Mouse (Mus musculus): Measurements from ENCODE around the gene Gm42688. TPM values are rescaled to one million over a fixed set of nuclear protein-coding genes. Genes with fewer than 3 reads are reported as not detected.
A peak's percentile ranks its signal among the peaks of the same experiment; 100 is the strongest.

Gm42688 gene
- polyA plus RNA-seq, 1 experiment, result 4.4 TPM

DNA sequence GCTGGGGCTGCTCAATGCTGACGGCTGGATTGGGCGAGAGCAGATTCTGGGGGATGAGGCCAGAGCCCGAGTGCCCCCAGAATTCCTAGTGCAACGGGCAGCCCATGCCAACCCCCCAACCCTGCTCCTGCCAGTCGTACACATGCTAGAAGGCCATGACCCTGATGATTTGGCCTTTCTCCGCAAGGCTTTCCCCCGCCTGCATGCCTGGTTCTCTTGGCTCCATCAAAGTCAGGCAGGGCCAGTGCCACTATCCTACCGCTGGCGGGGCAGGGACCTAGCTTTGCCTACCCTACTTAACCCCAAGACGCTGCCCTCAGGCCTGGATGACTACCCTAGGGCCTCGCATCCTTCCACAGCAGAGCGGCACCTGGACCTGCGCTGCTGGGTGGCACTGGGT is 16.2 kb downstream of the Gm42688 start:
- no peak for DNase-seq
- no peak overlapping the region for H3K27ac ChIP-seq (ENCODE audit: insufficient read depth, low read depth, low read length)
- no peak overlapping the region for H3K4me3 ChIP-seq (ENCODE audit: insufficient read depth, low read depth, low read length)
- 90% methylated on average over 13 of the region's 13 CpGs for WGBS
- no peaks in the 10 kb centered on the region for H3K36me3 ChIP-seq (ENCODE audit: control insufficient read depth, insufficient read depth, low read length)
- no peaks in the 10 kb centered on the region for H3K27me3 ChIP-seq (replicated peaks; ENCODE audit: control insufficient read depth, insufficient read depth, low read length)
- H3K4me1 ChIP-seq (ENCODE audit: control insufficient read depth, insufficient read depth, low read length), result peaks cover 13% of the 10 kb centered on the region; the same call in 1 of the 2 replicates
- TF ChIP-seq CTCF (conservative IDR thresholded peaks at IDR 0.05; ENCODE audit: insufficient read depth, insufficient read length, low read depth, low read length) (no peak), POLR2A (IDR thresholded peaks at IDR 0.05; ENCODE audit: low read depth, low read length) (no peak)

GRCm38 (mm10) chr6:83118369-83118768 is 17.0 kb downstream of the Gm42688 start:
- peaks cover 13% of the 10 kb centered on the region; the same call in 1 of the 2 replicates for H3K4me1 ChIP-seq (ENCODE audit: control insufficient read depth, insufficient read depth, low read length)
- H3K27ac ChIP-seq (ENCODE audit: insufficient read depth, low read depth, low read length), result no peak overlapping the region
- H3K4me3 ChIP-seq (ENCODE audit: insufficient read depth, low read depth, low read length), result no peak overlapping the region
- H3K36me3 ChIP-seq (ENCODE audit: control insufficient read depth, insufficient read depth, low read length), result no peaks in the 10 kb centered on the region
- 79% methylated on average over 11 of the region's 11 CpGs for WGBS
- TF ChIP-seq POLR2A (IDR thresholded peaks at IDR 0.05; ENCODE audit: low read depth, low read length) (no peak), CTCF (conservative IDR thresholded peaks at IDR 0.05; ENCODE audit: insufficient read depth, insufficient read length, low read depth, low read length) (no peak)
- DNase-seq, result no peak
- no peaks in the 10 kb centered on the region for H3K27me3 ChIP-seq (replicated peaks; ENCODE audit: control insufficient read depth, insufficient read depth, low read length)

- Histone ChIP-seq H3K27ac (ENCODE audit: insufficient read depth, low read depth, low read length) (no peak overlapping the region), H3K4me1 (ENCODE audit: control insufficient read depth, insufficient read depth, low read length) (peaks cover 13% of the 10 kb centered on the region; the same call in 1 of the 2 replicates), H3K4me3 (ENCODE audit: insufficient read depth, low read depth, low read length) (no peak overlapping the region), H3K36me3 (ENCODE audit: control insufficient read depth, insufficient read depth, low read length) (no peaks in the 10 kb centered on the region), H3K27me3 (replicated peaks; ENCODE audit: control insufficient read depth, insufficient read depth, low read length) (no peaks in the 10 kb centered on the region)
- DNase-seq, result no peak
- TF ChIP-seq POLR2A (IDR thresholded peaks at IDR 0.05; ENCODE audit: low read depth, low read length) (peak; percentile 10), CTCF (conservative IDR thresholded peaks at IDR 0.05; ENCODE audit: insufficient read depth, insufficient read length, low read depth, low read length) (no peak)
- 59% methylated on average over 14 of the region's 14 CpGs for WGBS
Observed at GRCm38 (mm10) chr6:83118825-83119733, 17.7 kb downstream of the Gm42688 start.

- TF ChIP-seq CTCF (conservative IDR thresholded peaks at IDR 0.05; ENCODE audit: insufficient read depth, insufficient read length, low read depth, low read length) (no peak), POLR2A (IDR thresholded peaks at IDR 0.05; ENCODE audit: low read depth, low read length) (no peak)
- no peak overlapping the region for H3K27ac ChIP-seq (ENCODE audit: insufficient read depth, low read depth, low read length)
- WGBS, result 51% methylated on average over 7 of the region's 7 CpGs
- DNase-seq, result no peak
- H3K36me3 ChIP-seq (ENCODE audit: control insufficient read depth, insufficient read depth, low read length), result no peaks in the 10 kb centered on the region
- no peak overlapping the region for H3K4me3 ChIP-seq (ENCODE audit: insufficient read depth, low read depth, low read length)
- no peaks in the 10 kb centered on the region for H3K27me3 ChIP-seq (replicated peaks; ENCODE audit: control insufficient read depth, insufficient read depth, low read length)
- H3K4me1 ChIP-seq (ENCODE audit: control insufficient read depth, insufficient read depth, low read length), result peaks cover 13% of the 10 kb centered on the region; the same call in 1 of the 2 replicates
Observed at GRCm38 (mm10) chr6:83119734-83120051, 18.3 kb downstream of the Gm42688 start.

DNA sequence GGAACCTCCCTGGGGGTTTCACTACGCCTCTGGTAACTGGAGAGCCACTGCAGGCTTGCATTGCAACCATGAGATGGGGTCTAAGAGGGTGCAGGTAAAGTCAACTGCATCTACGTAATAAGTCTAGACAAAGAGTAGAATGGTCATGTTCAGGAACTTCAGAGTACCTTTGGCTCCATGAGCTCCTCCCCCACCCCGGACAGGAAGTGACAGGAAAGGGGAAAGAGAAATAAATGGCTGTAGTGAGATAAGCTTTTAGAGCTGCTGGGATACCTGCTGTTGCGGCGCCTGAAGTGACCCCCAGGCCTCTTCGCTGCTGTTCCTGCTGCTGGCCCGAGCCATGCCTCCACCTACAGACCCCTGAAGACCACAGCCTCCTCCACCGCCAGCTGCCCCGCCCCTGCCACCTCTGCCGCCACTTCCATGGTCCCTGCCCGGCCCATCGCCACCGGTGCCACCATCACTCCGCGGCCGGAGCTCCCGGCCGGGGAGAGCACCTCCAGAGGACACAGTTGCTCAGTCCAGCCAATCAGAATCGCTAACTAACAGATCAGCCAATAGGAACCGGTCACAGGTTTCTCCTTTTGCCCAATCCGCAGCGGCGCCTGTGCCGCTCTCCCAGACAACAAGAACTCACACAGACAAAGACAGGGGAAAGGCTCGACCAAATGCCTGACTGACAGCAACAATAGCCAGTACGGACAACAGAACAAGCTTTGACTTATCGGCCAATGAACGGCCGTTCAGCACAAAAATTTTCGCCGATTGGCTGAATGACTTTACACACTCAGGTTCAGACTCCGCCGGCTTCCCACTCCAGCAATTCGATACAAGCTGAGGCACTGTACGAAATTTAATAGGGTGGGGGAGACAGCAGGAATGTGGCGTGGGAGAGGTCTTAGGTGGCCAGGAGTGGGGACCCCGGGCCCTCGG is 19.8 kb downstream of the Gm42688 start, which contains the start of gene Wbp1:
Gene Wbp1, minus strand, starts transcription at position 630 of the 933 bp plus-strand sequence.
- DNase-seq, result peak; percentile 100
- Histone ChIP-seq H3K4me1 (ENCODE audit: control insufficient read depth, insufficient read depth, low read length) (peaks cover 10% of the 10 kb centered on the region; the same call in 1 of the 2 replicates), H3K36me3 (ENCODE audit: control insufficient read depth, insufficient read depth, low read length) (no peaks in the 10 kb centered on the region), H3K27ac (ENCODE audit: insufficient read depth, low read depth, low read length) (peak within 1 kb of the TSS; percentile 49), H3K4me3 (ENCODE audit: insufficient read depth, low read depth, low read length) (peak within 1 kb of the TSS; percentile 63), H3K27me3 (replicated peaks; ENCODE audit: control insufficient read depth, insufficient read depth, low read length) (no peaks in the 10 kb centered on the region)
- WGBS, result under 1% methylated on average over 38 of the region's 38 CpGs
- TF ChIP-seq POLR2A (IDR thresholded peaks at IDR 0.05; ENCODE audit: low read depth, low read length) (peak; percentile 54), CTCF (conservative IDR thresholded peaks at IDR 0.05; ENCODE audit: insufficient read depth, insufficient read length, low read depth, low read length) (no peak)

DNA sequence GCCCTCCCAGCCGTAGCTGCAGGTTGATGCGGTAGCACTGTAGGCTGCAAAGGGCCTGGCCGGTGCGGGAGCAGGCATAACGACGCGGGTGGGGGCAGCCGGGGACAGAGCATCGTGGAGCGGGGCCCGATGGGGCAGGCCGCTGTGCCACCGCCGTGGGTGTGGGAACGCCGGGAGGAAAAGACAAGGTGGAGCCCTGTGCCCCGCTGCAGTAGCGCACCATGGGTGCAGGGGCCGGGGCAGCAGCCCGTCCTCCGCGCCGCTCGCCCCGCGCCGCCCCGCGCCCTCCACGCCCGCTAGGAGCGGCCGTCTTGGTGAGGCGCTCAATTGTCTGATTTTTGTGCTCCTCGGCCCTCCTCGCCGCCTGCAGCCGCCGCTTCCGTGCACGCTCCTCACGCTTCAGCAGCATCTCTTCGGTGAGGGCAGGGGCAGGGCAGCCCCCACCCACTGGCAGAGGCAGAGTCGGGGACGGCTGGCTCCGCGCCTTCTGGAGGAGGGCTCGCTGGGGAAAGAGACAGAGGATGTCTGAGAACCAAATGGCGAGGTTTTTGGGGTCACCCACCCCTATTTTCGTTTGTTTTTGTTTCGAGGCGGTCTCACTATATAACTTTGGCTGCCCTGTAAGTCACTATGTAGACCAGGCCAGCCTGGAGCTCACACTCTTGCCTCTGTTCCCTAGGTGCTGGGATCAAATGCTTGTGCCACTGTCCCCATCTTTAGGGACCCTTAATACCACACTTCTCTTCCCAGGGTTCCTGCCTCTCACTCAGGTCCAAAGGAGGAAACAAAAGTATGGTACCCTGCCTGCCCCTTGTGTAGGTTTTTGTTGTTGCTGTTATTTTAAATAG is 20.7 kb downstream of the Gm42688 start:
- peaks cover 5% of the 10 kb centered on the region; the same call in 1 of the 2 replicates for H3K4me1 ChIP-seq (ENCODE audit: control insufficient read depth, insufficient read depth, low read length)

More for the DNA sequence above, 20.7 kb downstream of the Gm42688 start:
- no peaks in the 10 kb centered on the region for H3K27me3 ChIP-seq (replicated peaks; ENCODE audit: control insufficient read depth, insufficient read depth, low read length)
- no peak for DNase-seq
- no peak for TF ChIP-seq CTCF (conservative IDR thresholded peaks at IDR 0.05; ENCODE audit: insufficient read depth, insufficient read length, low read depth, low read length)
- no peak for TF ChIP-seq POLR2A (IDR thresholded peaks at IDR 0.05; ENCODE audit: low read depth, low read length)
- WGBS, result 4% methylated on average over 52 of the region's 52 CpGs
- H3K4me3 ChIP-seq (ENCODE audit: insufficient read depth, low read depth, low read length), result peak overlapping the region; percentile 56
- no peaks in the 10 kb centered on the region for H3K36me3 ChIP-seq (ENCODE audit: control insufficient read depth, insufficient read depth, low read length)
- no peak overlapping the region for H3K27ac ChIP-seq (ENCODE audit: insufficient read depth, low read depth, low read length)
